Mouse (Mus musculus): ENCODE measurements around the gene Reln. TPM values are rescaled to one million over a fixed set of nuclear protein-coding genes. Genes with fewer than 3 reads are reported as not detected.

The Reln gene
- polyA plus RNA-seq, 1 experiment from 2014 or later, result 36.0 TPM

DNA sequence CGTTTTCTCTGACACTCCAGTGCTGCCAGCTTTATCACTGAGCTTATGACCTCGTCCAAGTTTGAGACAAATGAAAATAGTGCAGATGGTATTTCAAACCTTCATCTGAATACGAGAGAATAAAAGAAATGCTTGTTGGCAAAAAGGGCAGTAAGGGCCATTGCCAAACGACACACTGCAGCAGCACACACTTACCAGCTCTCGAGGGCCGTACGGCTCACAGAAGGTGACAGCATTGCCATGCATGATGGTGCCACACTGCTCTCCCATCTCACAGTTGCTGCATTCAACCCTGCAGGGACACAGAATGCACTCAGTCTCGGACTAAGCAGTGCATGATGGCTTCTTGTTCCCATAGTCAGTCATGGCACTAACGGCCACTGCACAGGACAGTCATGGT is 210.1 kb downstream of the Reln start:
- Histone ChIP-seq H3K9ac (no peak overlapping the region), H3K4me3 (no peak overlapping the region), H3K9me3 (no peaks in the 10 kb centered on the region), H3K27me3 (replicated peaks) (no peaks in the 10 kb centered on the region), H3K4me2 (replicated peaks) (no peak overlapping the region), H3K27ac (no peak overlapping the region), H3K36me3 (no peaks in the 10 kb centered on the region), H3K4me1 (no peaks in the 10 kb centered on the region)
- ATAC-seq (ENCODE audit: low FRiP score, low read depth), result no peak
- 81% methylated on average over 9 of the region's 9 CpGs for WGBS

DNA sequence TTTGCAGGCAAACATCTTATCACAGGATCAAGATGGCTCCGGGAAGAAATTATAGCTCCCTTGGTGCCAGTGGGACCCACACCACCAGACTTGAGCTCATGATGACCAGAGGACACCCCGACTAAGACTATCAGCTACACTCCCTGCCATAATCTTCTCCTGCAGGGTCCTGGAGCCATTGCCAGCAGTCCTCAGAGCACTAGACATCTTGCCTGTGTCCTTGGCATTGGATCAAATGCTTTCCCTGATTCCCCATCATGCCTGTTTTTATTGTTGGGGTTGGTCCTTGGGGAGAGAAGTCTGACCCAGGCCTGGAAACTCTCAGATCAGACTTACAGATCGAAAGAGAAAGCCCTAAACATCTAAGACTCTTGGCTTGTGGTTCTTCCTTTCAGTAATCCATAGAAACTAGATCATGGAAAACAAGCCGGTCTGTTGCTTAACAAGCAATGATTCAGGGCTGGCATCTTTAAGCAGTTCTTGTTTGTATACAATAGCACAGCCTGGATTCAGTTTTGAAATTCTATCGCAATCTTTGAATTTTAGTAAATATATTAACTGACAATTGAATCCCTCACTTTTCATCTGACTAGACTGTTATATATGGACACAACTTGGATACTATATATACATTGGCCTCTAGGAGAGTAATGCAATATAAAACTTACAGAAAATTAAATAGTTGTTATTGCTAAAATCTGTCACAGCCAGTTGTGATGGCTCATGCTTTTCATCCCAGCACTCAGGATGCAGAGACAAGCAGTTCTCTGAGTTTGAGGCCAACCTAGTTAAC is 212.6 kb downstream of the Reln start:
- H3K9me3 ChIP-seq, result no peaks in the 10 kb centered on the region
- H3K27ac ChIP-seq, result no peak overlapping the region
- WGBS, result 79% methylated on average over 5 of the region's 5 CpGs
- H3K4me2 ChIP-seq (replicated peaks), result no peak overlapping the region
- H3K4me3 ChIP-seq, result no peak overlapping the region
- no peak overlapping the region for H3K9ac ChIP-seq
- no peak for ATAC-seq (ENCODE audit: low FRiP score, low read depth)
- H3K36me3 ChIP-seq, result no peaks in the 10 kb centered on the region
- H3K4me1 ChIP-seq, result no peaks in the 10 kb centered on the region
- H3K27me3 ChIP-seq (replicated peaks), result no peaks in the 10 kb centered on the region

DNA sequence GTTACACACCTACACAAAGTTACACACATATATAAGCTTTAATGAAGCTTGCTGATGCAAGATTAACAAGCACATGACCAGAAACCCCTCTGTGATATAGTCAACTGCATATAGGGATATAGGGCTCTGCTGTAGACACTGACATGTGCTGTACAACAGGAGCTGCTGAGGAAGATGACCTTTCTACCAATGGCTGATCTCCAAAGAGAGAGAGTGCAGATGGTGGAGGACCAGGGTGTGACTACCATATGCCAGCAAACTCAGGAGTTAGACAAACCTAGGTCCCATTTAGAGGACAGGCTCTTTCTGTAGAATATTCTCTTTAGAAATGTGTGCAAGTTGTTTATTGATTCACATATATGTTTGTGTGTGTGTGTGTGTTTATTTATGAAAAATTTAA is 216.9 kb downstream of the Reln start:
- Histone ChIP-seq H3K36me3 (no peaks in the 10 kb centered on the region), H3K9ac (no peak overlapping the region), H3K4me3 (no peak overlapping the region), H3K4me2 (replicated peaks) (no peak overlapping the region), H3K27me3 (replicated peaks) (no peaks in the 10 kb centered on the region), H3K9me3 (no peaks in the 10 kb centered on the region), H3K4me1 (no peaks in the 10 kb centered on the region), H3K27ac (no peak overlapping the region)
- no peak for ATAC-seq (ENCODE audit: low FRiP score, low read depth)

DNA sequence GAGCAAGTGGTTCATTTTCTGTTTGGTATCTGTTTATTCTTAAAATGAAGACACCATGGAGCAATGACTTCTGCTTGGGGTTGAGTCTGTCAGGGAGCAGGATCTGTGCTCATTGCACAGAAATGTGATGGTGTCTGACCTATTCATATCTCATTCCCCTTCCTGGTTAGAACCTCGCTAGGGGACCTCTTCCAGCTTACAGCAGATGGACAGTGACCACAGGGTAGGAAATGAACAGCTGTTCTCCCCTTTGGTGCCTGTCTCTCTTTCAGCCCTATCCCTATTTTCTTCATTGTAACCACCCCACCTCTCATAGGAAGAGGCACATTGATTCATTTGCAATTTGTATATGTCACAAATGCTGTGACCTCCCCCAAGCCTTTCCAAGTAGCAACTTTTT is 225.2 kb downstream of the Reln start:
- Histone ChIP-seq H3K27me3 (replicated peaks) (no peaks in the 10 kb centered on the region), H3K9ac (no peak overlapping the region), H3K4me1 (no peaks in the 10 kb centered on the region), H3K27ac (no peak overlapping the region), H3K36me3 (no peaks in the 10 kb centered on the region), H3K4me2 (replicated peaks) (no peak overlapping the region), H3K4me3 (no peak overlapping the region), H3K9me3 (no peaks in the 10 kb centered on the region)
- WGBS, result 41% methylated on average over 1 of the region's 1 CpGs
- ATAC-seq (ENCODE audit: low FRiP score, low read depth), result no peak

DNA sequence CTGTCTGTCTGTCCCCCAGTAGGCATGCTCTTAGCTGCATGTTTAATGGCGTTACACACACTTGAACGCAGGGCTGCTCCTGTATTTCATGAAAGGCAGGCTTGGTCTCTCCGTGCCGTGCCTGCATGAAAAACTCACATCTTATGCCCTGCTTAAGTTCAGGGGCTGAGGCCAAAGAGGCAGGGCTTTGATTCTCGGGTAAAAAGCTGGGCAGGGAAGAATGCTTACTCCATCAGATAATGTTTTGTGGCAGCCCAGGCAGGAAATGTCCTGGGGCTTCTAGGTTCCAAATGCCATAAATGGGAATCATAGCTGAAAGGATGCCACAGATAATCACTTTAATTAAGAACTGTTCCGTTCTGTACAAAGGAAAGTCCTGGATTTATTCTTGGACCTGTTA is 226.0 kb downstream of the Reln start:
- H3K9me3 ChIP-seq, result no peaks in the 10 kb centered on the region
- H3K4me1 ChIP-seq, result no peaks in the 10 kb centered on the region
- ATAC-seq (ENCODE audit: low FRiP score, low read depth), result no peak
- no peak overlapping the region for H3K4me2 ChIP-seq (replicated peaks)
- H3K36me3 ChIP-seq, result no peaks in the 10 kb centered on the region
- no peak overlapping the region for H3K9ac ChIP-seq
- H3K27me3 ChIP-seq (replicated peaks), result no peaks in the 10 kb centered on the region
- WGBS, result 55% methylated on average over 6 of the region's 6 CpGs
- no peak overlapping the region for H3K4me3 ChIP-seq
- H3K27ac ChIP-seq, result no peak overlapping the region

DNA sequence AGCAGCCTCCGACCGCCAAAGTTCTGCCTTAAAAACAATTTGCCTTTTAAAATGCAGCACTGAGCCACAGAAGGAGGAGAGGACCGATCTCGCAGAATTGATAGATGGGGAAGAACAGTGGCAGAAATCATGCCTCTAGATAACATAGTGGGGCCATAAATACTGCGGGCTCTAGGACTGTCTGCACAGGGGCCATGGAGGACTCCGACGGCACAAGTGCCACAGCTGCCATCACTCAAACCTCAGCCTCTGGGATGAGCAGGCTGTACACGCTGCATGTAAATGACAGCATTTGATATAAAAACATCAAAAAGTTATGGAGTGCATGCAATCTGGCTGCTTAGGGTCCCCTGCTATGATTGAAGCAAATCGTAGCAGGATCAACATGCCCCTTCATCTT is 227.6 kb downstream of the Reln start:
- peak; percentile 50; the same call in 1 of the 2 replicates for ATAC-seq (ENCODE audit: low FRiP score, low read depth)
- WGBS, result 58% methylated on average over 9 of the region's 9 CpGs

DNA sequence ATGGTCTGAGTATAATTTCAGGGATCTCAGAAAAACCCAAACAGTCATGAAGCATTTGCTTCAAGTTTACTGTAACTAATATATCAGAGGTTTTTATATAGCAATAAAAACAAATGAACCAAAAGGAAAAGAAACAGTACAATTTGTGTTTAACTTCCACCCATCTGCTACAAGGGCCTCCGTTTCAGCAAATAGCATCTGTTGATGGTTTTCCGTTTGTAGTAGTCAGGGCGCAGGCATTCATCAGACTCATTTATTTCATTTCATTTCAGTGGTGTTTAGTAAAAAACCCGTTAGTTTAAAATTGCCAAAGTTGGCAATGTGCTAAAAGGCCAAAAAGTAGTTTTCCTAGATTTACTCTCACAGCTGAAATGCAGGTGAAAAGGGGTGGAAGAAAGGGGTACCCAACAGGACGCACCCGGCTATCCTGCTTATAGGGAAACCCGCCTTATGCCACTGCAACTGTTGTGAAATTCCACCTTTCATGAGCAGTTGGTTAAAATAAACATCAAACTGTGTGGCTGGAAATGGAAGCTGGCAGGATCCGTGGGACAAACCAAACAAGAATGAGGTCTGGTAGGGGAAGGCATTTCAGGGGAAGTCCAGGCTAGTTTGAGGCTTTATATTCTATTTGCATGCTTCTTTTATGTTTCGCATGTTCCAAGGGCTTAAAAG is 237.6 kb downstream of the Reln start:
- H3K9ac ChIP-seq, result no peak overlapping the region
- H3K4me1 ChIP-seq, result no peaks in the 10 kb centered on the region
- WGBS, result 81% methylated on average over 9 of the region's 9 CpGs
- no peak for ATAC-seq (ENCODE audit: low FRiP score, low read depth)
- H3K36me3 ChIP-seq, result no peaks in the 10 kb centered on the region
- H3K4me3 ChIP-seq, result no peak overlapping the region
- H3K27ac ChIP-seq, result no peak overlapping the region
- no peak overlapping the region for H3K4me2 ChIP-seq (replicated peaks)
- no peaks in the 10 kb centered on the region for H3K9me3 ChIP-seq
- no peaks in the 10 kb centered on the region for H3K27me3 ChIP-seq (replicated peaks)

More for the DNA sequence above, 227.6 kb downstream of the Reln start:
- H3K36me3 ChIP-seq, result no peaks in the 10 kb centered on the region
- no peak overlapping the region for H3K27ac ChIP-seq
- H3K9me3 ChIP-seq, result no peaks in the 10 kb centered on the region
- no peak overlapping the region for H3K4me3 ChIP-seq
- no peaks in the 10 kb centered on the region for H3K27me3 ChIP-seq (replicated peaks)
- H3K4me1 ChIP-seq, result no peaks in the 10 kb centered on the region
- H3K9ac ChIP-seq, result no peak overlapping the region
- no peak overlapping the region for H3K4me2 ChIP-seq (replicated peaks)

DNA sequence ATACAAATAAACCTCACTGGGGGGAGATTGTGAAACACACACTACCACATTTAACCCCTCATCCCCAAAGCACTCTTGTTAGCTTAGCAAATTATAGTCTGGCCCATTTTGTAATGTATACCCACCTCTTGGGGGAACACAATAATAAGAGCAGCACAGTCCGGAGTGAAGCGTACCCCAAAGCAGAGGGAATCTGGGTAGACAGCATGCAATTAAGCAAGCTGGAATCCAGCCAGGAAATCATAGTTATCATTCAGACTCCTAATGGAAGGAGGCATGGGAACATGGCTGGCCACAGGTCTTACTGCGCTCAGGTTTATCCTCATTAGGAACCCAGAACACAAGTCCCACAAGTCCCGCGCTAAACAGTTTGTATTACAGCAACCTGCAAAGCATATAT is 249.5 kb downstream of the Reln start:
- no peaks in the 10 kb centered on the region for H3K27me3 ChIP-seq (replicated peaks)
- H3K9ac ChIP-seq, result no peak overlapping the region
- ATAC-seq (ENCODE audit: low FRiP score, low read depth), result 0 out of 2 replicates have a peak, but pooled peaks have one; percentile 42
- H3K9me3 ChIP-seq, result no peaks in the 10 kb centered on the region
- no peak overlapping the region for H3K4me3 ChIP-seq
- H3K36me3 ChIP-seq, result no peaks in the 10 kb centered on the region
- no peak overlapping the region for H3K4me2 ChIP-seq (replicated peaks)
- H3K27ac ChIP-seq, result no peak overlapping the region
- WGBS, result 79% methylated on average over 5 of the region's 5 CpGs
- H3K4me1 ChIP-seq, result no peaks in the 10 kb centered on the region

DNA sequence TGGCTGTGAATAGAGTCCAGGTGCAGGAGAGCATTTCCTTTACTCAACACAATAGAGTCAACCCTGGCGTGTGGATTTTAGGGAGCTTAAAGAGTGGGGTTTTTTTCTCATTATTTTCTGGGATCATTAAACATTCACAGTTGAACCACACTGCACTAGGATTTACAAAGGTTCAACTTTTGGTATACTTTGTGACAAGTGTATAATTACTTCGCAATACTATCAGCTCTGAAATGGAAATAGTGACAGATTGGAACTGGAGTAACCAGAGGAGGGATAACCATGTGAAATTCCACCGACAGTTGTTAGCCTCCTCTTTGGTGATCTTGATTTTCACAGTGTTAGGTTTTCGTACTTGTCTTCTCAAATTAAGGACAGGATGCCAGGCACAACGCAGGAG is 250.5 kb downstream of the Reln start:
- H3K4me1 ChIP-seq, result no peaks in the 10 kb centered on the region
- no peaks in the 10 kb centered on the region for H3K9me3 ChIP-seq
- no peak for ATAC-seq (ENCODE audit: low FRiP score, low read depth)
- H3K27ac ChIP-seq, result no peak overlapping the region
- H3K9ac ChIP-seq, result no peak overlapping the region
- no peaks in the 10 kb centered on the region for H3K27me3 ChIP-seq (replicated peaks)
- H3K36me3 ChIP-seq, result no peaks in the 10 kb centered on the region
- no peak overlapping the region for H3K4me2 ChIP-seq (replicated peaks)
- 84% methylated on average over 5 of the region's 5 CpGs for WGBS
- no peak overlapping the region for H3K4me3 ChIP-seq

DNA sequence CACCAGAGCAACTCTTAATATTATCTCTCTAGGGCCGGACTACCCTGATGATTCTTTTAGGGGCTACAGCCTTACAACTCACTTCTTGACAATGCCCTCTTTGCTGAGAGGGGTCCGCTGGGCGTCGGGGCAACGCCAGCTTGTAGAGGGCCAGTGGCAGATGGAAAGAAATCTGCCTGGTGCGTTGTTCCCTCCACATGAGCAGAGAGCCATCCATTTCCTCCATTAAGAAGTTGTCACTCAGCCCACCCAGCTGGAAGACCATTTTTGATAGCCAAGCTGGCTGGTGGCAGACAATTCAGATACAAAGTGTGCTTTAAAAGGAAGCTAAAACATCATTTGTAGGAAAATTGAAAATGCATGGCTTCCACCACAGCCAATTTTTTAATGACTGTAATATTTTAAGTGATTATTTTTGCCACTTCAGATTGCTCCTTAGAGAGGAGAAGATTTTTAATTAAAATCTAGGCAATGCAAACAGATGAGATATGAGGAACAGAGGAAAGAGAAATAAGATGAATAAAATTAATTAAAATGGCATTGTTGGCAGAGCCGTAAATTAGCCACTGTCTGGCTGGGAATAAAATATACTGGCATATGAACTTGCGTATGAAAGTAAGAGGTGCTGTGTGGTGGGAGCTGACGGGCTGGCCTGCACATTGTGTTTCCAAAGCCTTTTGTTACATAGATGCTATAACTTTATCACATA is 251.2 kb downstream of the Reln start:
- no peaks in the 10 kb centered on the region for H3K36me3 ChIP-seq
- H3K27me3 ChIP-seq (replicated peaks), result no peaks in the 10 kb centered on the region
- WGBS, result 48% methylated on average over 9 of the region's 9 CpGs
- no peak overlapping the region for H3K4me2 ChIP-seq (replicated peaks)
- H3K4me1 ChIP-seq, result no peaks in the 10 kb centered on the region
- H3K27ac ChIP-seq, result no peak overlapping the region
- H3K4me3 ChIP-seq, result no peak overlapping the region
- no peaks in the 10 kb centered on the region for H3K9me3 ChIP-seq
- ATAC-seq (ENCODE audit: low FRiP score, low read depth), result peak; percentile 65
- H3K9ac ChIP-seq, result no peak overlapping the region

DNA sequence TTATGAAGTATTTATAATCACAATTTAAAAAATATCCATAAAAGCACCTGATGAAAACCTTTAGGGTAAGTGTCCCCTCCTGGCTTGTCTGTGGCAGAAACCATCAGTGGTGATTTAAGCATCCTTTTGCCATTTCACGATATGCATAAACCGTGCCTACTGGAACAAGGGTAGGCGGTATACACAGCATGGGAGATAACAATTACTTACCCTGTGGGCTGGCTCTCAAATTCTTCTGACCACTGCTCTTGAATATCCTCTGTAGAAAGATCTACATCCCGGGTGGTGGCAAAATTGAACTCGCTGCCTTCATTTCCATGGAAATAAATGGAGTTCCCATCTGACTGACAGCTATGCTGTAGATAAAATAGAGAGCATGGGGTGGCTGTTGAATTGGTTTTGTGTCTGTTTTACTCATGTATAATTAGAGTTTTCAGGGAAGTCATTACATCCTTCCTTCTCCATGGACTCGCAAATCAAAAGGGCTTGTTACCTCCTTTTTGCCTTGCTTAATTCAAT is 264.0 kb downstream of the Reln start:
- no peaks in the 10 kb centered on the region for H3K4me1 ChIP-seq
- H3K9me3 ChIP-seq, result no peaks in the 10 kb centered on the region
- ATAC-seq (ENCODE audit: low FRiP score, low read depth), result no peak
- no peak overlapping the region for H3K27ac ChIP-seq
- H3K4me3 ChIP-seq, result no peak overlapping the region
- H3K36me3 ChIP-seq, result no peaks in the 10 kb centered on the region
- no peak overlapping the region for H3K4me2 ChIP-seq (replicated peaks)
- no peak overlapping the region for H3K9ac ChIP-seq
- 63% methylated on average over 6 of the region's 6 CpGs for WGBS
- H3K27me3 ChIP-seq (replicated peaks), result no peaks in the 10 kb centered on the region

DNA sequence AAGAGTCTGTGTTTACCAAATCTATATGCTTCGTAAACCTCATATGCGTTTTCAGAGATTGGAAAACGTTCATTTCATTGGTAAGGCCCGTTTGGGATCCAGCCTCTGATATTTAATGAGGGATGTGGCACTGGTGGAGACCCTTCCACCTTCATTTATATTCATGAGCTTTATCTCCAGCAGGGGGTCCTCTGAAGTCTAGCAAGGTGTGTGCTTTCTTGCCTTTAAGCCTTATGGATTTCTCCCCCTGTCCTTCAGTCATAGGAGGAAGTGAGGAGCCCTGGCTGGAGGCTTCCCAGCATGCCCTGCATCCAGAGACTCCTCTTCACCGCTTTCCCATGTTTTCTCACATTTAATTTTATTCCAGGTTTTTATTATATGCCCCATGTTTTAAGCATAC is 269.5 kb downstream of the Reln start:
- WGBS, result 65% methylated on average over 5 of the region's 5 CpGs

More for the DNA sequence above, 269.5 kb downstream of the Reln start:
- Histone ChIP-seq H3K4me3 (no peak overlapping the region), H3K4me2 (replicated peaks) (no peak overlapping the region), H3K27ac (no peak overlapping the region), H3K4me1 (no peaks in the 10 kb centered on the region), H3K9me3 (no peaks in the 10 kb centered on the region), H3K27me3 (replicated peaks) (no peaks in the 10 kb centered on the region), H3K36me3 (no peaks in the 10 kb centered on the region), H3K9ac (no peak overlapping the region)
- no peak for ATAC-seq (ENCODE audit: low FRiP score, low read depth)

All from neural tube, embryonic 12.5 days (tissue).